Mouse (Mus musculus) cortical plate, adult 2 months (tissue): ENCODE measurements at regions not wholly inside any gene's neighbourhood (a gene's known extent, or its start where the extent isn't known, plus 50 kb on each side); places are given as distances from the start of the nearest gene placed in this dataset.

Experiments
- CTCF ChIP-seq: fragments of 200-500 bp; IDR thresholded peaks from 2 replicates; pipeline ENCODE4 v1.5.1; 2011; ENCODE audit warnings: mild to moderate bottlenecking, control low read depth, low read length; ENCODE audit not compliant: insufficient read depth; ENCODE audit errors: extremely low read depth
- POLR2A ChIP-seq: fragments of 200-500 bp; IDR thresholded peaks from 2 replicates; pipeline ENCODE4 v1.6.1; 2011; ENCODE audit warnings: mild to moderate bottlenecking, low read length, control low read depth; ENCODE audit not compliant: insufficient read depth; ENCODE audit errors: extremely low read depth

DNA sequence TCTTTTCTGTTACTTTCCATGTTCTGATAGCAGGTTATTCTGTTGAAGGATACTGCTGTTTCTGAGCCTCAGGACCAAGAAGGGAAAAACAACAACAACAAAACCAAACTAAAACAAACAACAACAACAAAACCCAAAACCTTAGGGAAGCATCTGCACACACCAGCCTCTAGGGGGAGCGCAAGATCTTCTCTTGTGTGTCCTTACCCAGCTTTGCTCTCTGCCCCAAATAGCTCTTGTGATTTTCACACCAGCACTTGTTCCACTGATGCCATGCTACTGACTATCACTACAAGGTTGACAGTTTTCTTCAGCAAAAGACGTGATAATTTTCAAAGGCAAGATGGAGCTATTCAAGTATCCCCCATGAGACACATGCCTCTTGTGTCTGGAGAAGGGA lies 59.8 kb upstream of the Nrg3 start:
- TF ChIP-seq POLR2A (no peak), CTCF (peak; percentile 90)
